Mouse (Mus musculus) ES-E14 (cell line): ENCODE measurements around the gene Ahnak2.

Source experiments
- CHD2 ChIP-seq: IDR thresholded peaks from 2 replicates; pipeline ENCODE4 v1.6.1; 2014; ENCODE audit warnings: mild to moderate bottlenecking, low read depth, low read length, inconsistent platforms
- HCFC1 ChIP-seq: IDR thresholded peaks from 2 replicates; pipeline ENCODE4 v1.6.1; 2012; ENCODE audit warnings: low read length, inconsistent platforms, borderline replicate concordance; ENCODE audit not compliant: insufficient read depth
- MAFK ChIP-seq: IDR thresholded peaks from 2 replicates; pipeline ENCODE4 v1.6.1; 2014; ENCODE audit warnings: mild to moderate bottlenecking, low read depth, low read length, inconsistent platforms; ENCODE audit not compliant: insufficient read depth
- ZC3H11A ChIP-seq: IDR thresholded peaks from 2 replicates; pipeline ENCODE4 v1.6.1; 2012; ENCODE audit warnings: low read depth, mild to moderate bottlenecking, inconsistent platforms, low read length, borderline replicate concordance
- ZNF384 ChIP-seq: IDR thresholded peaks from 2 replicates; pipeline ENCODE4 v1.6.1; 2012; ENCODE audit warnings: low read depth, low read length, inconsistent platforms

GRCm38 (mm10) chr12:112808212-112808586, 5.7 kb upstream of the Ahnak2 start:
- TF ChIP-seq ZNF384 = no peak
- no peak for TF ChIP-seq CHD2
- no peak for TF ChIP-seq MAFK
- TF ChIP-seq HCFC1 = no peak
- TF ChIP-seq ZC3H11A = no peak
